Mouse (Mus musculus) left cerebral cortex, postnatal 10 days (tissue): Measurements from ENCODE around the gene Hist1h3c. TPM values are rescaled to one million over a fixed set of nuclear protein-coding genes. Genes with fewer than 3 reads are reported as not detected.
A peak's percentile ranks its signal among the peaks of the same experiment; 100 is the strongest.

Experiments used
- DNase-seq, 2 experiments: peaks; one replicate each; pipeline ENCODE4 v3.0.0; 2021 to 2022; ENCODE audit warnings: low spot score in 2 of 2, mixed read lengths in 1 of 2; ENCODE audit errors: extremely low spot score in 1 of 2
- intact Hi-C: fragments of 180-260 bp; cut with DNase I; formaldehyde crosslinking; loops from one replicate; pipeline ENCODE4 v1.15.1; 2025
- microRNA-seq: library from miRNA; unstranded; fragments of <30 nt; microRNA quantifications from one replicate; pipeline ENCODE4 v1.2.0, GENCODE M21; 2022
- total RNA-seq, 2 experiments: library from RNA; stranded (reverse); gene quantifications; 2 replicates each; pipeline ENCODE4 v1.2.3; 2021

Hist1h3c gene
- total RNA-seq, 2 experiments from 2014 or later = 13.2 to 15.0 TPM

GRCm38 (mm10) chr13:23696061-23696474, 49.3 kb downstream of the Hist1h3c start:
- intact Hi-C loops = loop anchor here (10.0 kb wide), 1 partner anchor 1651 kb away; the partner anchor contains the start of genes Hist1h2ag, Hist1h2bj and Hist1h4i
- peak in 1 of 2 experiments; percentile 49 for DNase-seq

GRCm38 (mm10) chr13:23695514-23695913, 49.9 kb downstream of the Hist1h3c start, which contains the start of gene Hist1h1t:
Hist1h1t (plus strand) TSS chr13:23695814.
- intact Hi-C loops = loop anchor here (10.0 kb wide), 1 partner anchor 1651 kb away; the partner anchor contains the start of genes Hist1h2ag, Hist1h2bj and Hist1h4i
- DNase-seq = no peak

Small RNA genes within 50 kb of the gene (microRNA-seq; reads per million reads assigned to microRNA genes)
- gene Gm44314 (not detected), gene Gm44484 (not detected)

Other genes with a start within 250 kb of the Hist1h3c start
- 100 to 1,000 TPM; 265 to 270 TPM for gene Hist1h4h, start 214.6 kb downstream of the Hist1h3c start, total RNA-seq
- gene Hist1h2af, start 211.7 kb downstream of the Hist1h3c start, total RNA-seq = 10 to 100 TPM; 27.0 to 28.3 TPM
- gene Hist1h3g, start 210.2 kb downstream of the Hist1h3c start, total RNA-seq = 10 to 100 TPM in 1 of 2 experiments, 1 to 10 TPM in 1; 9.7 to 10.4 TPM
- gene Hist1h2bh, start 202.2 kb downstream of the Hist1h3c start, total RNA-seq = 1 to 10 TPM; 1.4 to 1.7 TPM
- 10 to 100 TPM; 22.6 to 23.0 TPM for gene Hist1h3f, start 201.6 kb downstream of the Hist1h3c start, total RNA-seq
- gene Hist1h4f, start 194.0 kb downstream of the Hist1h3c start, total RNA-seq = 100 to 1,000 TPM; 148 to 159 TPM
- gene Hist1h1d, start 192.3 kb downstream of the Hist1h3c start, total RNA-seq = 1 to 10 TPM; 4.5 to 5.3 TPM
- gene Hist1h3e, start 183.2 kb downstream of the Hist1h3c start, total RNA-seq = 10 to 100 TPM; 65.0 to 81.2 TPM
- gene Hist1h2ae, start 174.4 kb downstream of the Hist1h3c start, total RNA-seq = 10 to 100 TPM in 1 of 2 experiments, 1 to 10 TPM in 1; 9.5 to 14.3 TPM
- 100 to 1,000 TPM in 1 of 2 experiments, 10 to 100 TPM in 1; 94.0 to 103 TPM for gene Hist1h2bg, start 174.2 kb downstream of the Hist1h3c start, total RNA-seq
- gene Hist1h2bf, start 171.4 kb downstream of the Hist1h3c start, total RNA-seq = 10 to 100 TPM; 38.1 to 39.3 TPM
- 1 to 10 TPM; 5.8 to 9.4 TPM for gene Hist1h2ad, start 171.2 kb downstream of the Hist1h3c start, total RNA-seq
- gene Hist1h3d, start 169.8 kb downstream of the Hist1h3c start, total RNA-seq = 1 to 10 TPM; 8.4 to 9.1 TPM
- 100 to 1,000 TPM; 134 to 145 TPM for gene Hist1h4d, start 164.0 kb downstream of the Hist1h3c start, total RNA-seq
- 1 to 10 TPM; 6.8 to 7.2 TPM for gene Hist1h2be, start 124.5 kb downstream of the Hist1h3c start, total RNA-seq
- gene Hist1h1e, start 123.0 kb downstream of the Hist1h3c start, total RNA-seq = 10 to 100 TPM; 62.5 to 68.0 TPM
- 1 to 10 TPM; 2.4 to 2.9 TPM for gene Hist1h2ac, start 61.7 kb downstream of the Hist1h3c start, total RNA-seq
- 10 to 100 TPM; 17.4 to 21.2 TPM for gene Hist1h2bc, start 61.4 kb downstream of the Hist1h3c start, total RNA-seq
- not detected for gene Hist1h1t, start 49.8 kb downstream of the Hist1h3c start, total RNA-seq
- 100 to 1,000 TPM in 1 of 2 experiments, 10 to 100 TPM in 1; 94.0 to 104 TPM for gene Hist1h4c, start 47.1 kb downstream of the Hist1h3c start, total RNA-seq
- gene Hfe, start 34.7 kb downstream of the Hist1h3c start, total RNA-seq = 1 to 10 TPM; 2.0 to 2.5 TPM
- 10 to 100 TPM; 75.9 to 81.0 TPM for gene Hist1h1c, start 6.8 kb downstream of the Hist1h3c start, total RNA-seq
- 10 to 100 TPM; 25.4 to 26.6 TPM for gene Hist1h2bb, start 1.1 kb upstream of the Hist1h3c start, total RNA-seq
- 10 to 100 TPM; 43.9 to 44.2 TPM for gene Hist1h2ab, start 5.5 kb upstream of the Hist1h3c start, total RNA-seq
- gene Hist1h3b, start 6.7 kb upstream of the Hist1h3c start, total RNA-seq = 10 to 100 TPM; 37.4 to 47.0 TPM
- gene Hist1h4b, start 11.4 kb upstream of the Hist1h3c start, total RNA-seq = 10 to 100 TPM; 79.7 to 80.1 TPM
- 10 to 100 TPM; 77.4 to 83.3 TPM for gene Hist1h4a, start 15.6 kb upstream of the Hist1h3c start, total RNA-seq
- 10 to 100 TPM; 53.3 to 58.4 TPM for gene Hist1h3a, start 16.8 kb upstream of the Hist1h3c start, total RNA-seq
- gene Hist1h1a, start 18.1 kb upstream of the Hist1h3c start, total RNA-seq = 10 to 100 TPM; 32.9 to 36.8 TPM
- gene Trim38, start 24.3 kb upstream of the Hist1h3c start, total RNA-seq = under 1 TPM; 0.36 to 0.54 TPM
- not detected for gene Slc17a2, start 61.4 kb upstream of the Hist1h3c start, total RNA-seq
- gene Slc17a3, start 93.8 kb upstream of the Hist1h3c start, total RNA-seq = under 1 TPM; 0.19 to 0.28 TPM
- not detected for gene Slc17a1, start 122.1 kb upstream of the Hist1h3c start, total RNA-seq
- not detected for gene Slc17a4, start 169.4 kb upstream of the Hist1h3c start, total RNA-seq
- gene Hist1h2ba, start 188.6 kb upstream of the Hist1h3c start, total RNA-seq = not detected
- gene Hist1h2aa, start 188.9 kb upstream of the Hist1h3c start, total RNA-seq = not detected
- under 1 TPM; 0.64 to 0.83 TPM for gene Scgn, start 245.6 kb upstream of the Hist1h3c start, total RNA-seq